Mouse (Mus musculus): Measurements from ENCODE around the gene Ncln. TPM values are rescaled to one million over a fixed set of nuclear protein-coding genes. Genes with fewer than 3 reads are reported as not detected.

Ncln gene
- polyA plus RNA-seq, 1 experiment = 198 TPM

DNA sequence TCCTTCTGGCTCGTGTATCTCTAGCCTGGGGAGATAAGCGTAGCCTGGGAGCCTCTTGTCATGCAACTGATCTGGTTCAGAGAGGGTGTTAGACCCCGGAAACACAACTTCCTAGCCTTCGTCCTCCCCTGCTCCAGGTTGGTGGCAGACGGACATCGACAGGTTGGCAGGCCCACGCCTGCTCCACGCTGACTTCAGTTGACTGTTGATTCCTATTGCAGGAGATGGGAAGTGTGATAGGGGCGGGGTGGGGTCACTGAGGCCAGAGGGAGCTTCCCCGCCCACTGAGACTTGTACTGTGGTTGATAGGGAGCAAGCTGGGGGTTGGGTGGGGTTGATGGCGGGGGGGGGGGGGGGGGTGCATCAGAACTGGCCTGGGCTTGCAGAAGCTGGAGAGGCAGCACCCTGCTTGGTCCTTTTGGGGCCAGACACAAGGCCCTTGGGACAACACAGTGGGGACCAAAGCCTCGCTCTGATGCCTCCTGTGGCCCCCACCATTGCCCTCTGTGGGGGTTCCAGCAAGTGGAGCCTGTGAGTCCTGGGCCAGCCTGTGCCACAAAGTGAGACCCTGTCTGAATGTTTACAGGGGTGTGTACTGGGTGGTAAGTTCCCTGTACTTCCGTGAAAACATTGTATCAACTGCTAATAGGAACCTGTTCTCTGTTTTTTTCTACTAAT, 29.0 kb upstream of the Ncln start:
- no peaks in the 10 kb centered on the region for H3K27me3 ChIP-seq (ENCODE audit: control insufficient read depth, insufficient read depth, low read length)
- 28% methylated on average over 13 of the region's 13 CpGs for WGBS
- peaks cover 16% of the 10 kb centered on the region; the same call in 1 of the 2 replicates for H3K4me1 ChIP-seq (ENCODE audit: control insufficient read depth, insufficient read depth, insufficient read length)
- TF ChIP-seq POLR2A (IDR thresholded peaks at IDR 0.05; ENCODE audit: low read depth, low read length) (no peak), CTCF (IDR thresholded peaks at IDR 0.05; ENCODE audit: extremely low read depth, insufficient read depth, insufficient read length, insufficient replicate concordance) (no peak)
- H3K27ac ChIP-seq (ENCODE audit: insufficient read depth, low read length) = peak overlapping the region; percentile 78
- DNase-seq (ENCODE audit: low read depth in 1 of 2, low spot score in 2 of 2) = no peak
- peaks cover 7% of the 10 kb centered on the region for H3K36me3 ChIP-seq (ENCODE audit: control insufficient read depth, insufficient read depth, low read length)
- H3K4me3 ChIP-seq (ENCODE audit: extremely low read depth, insufficient read depth, insufficient read length) = no peak overlapping the region

DNA sequence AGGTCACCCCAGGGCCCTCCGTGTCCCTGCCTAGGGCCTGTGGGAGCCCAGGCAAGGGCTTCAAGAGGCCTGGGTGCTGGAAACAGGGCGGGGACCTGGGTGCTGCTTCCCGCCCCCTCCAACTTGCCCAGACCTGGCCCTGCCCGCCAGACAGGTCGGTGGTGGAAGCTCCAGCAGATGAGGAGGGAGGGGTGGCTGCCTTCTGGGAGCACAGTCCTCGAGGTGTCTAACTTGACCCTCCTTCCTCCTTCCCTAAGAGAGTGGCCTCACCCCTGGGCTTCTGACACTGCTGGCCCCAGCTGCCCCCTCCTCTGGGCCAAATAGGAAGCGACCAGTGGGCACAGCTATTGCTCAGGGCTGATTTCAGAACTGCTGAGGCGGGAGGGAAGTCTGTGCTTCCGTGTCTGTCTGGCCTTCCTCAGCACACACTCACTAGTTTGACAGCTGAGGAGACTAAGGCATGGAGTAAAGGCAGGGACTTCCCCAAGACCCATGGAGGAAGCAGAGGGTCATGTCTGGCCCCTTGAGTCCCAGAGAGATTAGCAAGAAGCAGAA, 27.9 kb upstream of the Ncln start, which contains the start of gene Gna15:
TSS of gene Gna15 (minus strand) at position 175 of the 555 bp plus-strand sequence.
- H3K36me3 ChIP-seq (ENCODE audit: control insufficient read depth, insufficient read depth, low read length) = no peaks in the 10 kb centered on the region; the same call in 1 of the 2 replicates
- H3K4me1 ChIP-seq (ENCODE audit: control insufficient read depth, insufficient read depth, insufficient read length) = peaks cover 26% of the 10 kb centered on the region; the same call in 1 of the 2 replicates
- DNase-seq (ENCODE audit: low read depth in 1 of 2, low spot score in 2 of 2) = peak in 1 of 2 experiments; percentile 45
- H3K27ac ChIP-seq (ENCODE audit: insufficient read depth, low read length) = peak within 1 kb of the TSS; percentile 78
- TF ChIP-seq CTCF (IDR thresholded peaks at IDR 0.05; ENCODE audit: extremely low read depth, insufficient read depth, insufficient read length, insufficient replicate concordance) = no peak
- no peaks in the 10 kb centered on the region for H3K27me3 ChIP-seq (ENCODE audit: control insufficient read depth, insufficient read depth, low read length)
- WGBS = 3% methylated on average over 9 of the region's 9 CpGs
- peak within 1 kb of the TSS; percentile 54 for H3K4me3 ChIP-seq (ENCODE audit: extremely low read depth, insufficient read depth, insufficient read length)

DNA sequence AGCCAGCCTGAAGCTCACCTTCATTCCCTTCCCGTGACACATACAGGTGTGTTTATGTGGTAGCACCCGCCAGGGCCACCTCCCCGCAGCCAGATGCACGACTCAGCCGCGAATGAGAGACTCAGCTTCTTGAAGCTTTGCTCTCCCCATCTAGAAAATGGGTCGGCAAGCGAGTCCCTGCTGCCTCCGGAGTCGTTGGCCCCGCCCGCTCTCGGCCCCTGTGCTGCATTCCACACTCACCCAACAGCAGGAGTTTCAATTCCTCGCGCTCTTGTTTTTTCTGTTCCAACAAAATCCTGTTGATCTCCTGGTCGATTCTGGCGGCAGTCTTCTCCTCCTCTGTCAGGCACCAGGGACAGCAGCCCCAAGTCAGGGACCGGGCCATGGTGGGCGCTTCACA, 27.4 kb upstream of the Ncln start:
- TF ChIP-seq POLR2A (IDR thresholded peaks at IDR 0.05; ENCODE audit: low read depth, low read length) = no peak
- no peak for TF ChIP-seq CTCF (IDR thresholded peaks at IDR 0.05; ENCODE audit: extremely low read depth, insufficient read depth, insufficient read length, insufficient replicate concordance)
- Histone ChIP-seq H3K27ac (ENCODE audit: insufficient read depth, low read length) (peak overlapping the region; percentile 78), H3K36me3 (ENCODE audit: control insufficient read depth, insufficient read depth, low read length) (no peaks in the 10 kb centered on the region), H3K27me3 (ENCODE audit: control insufficient read depth, insufficient read depth, low read length) (no peaks in the 10 kb centered on the region), H3K4me3 (ENCODE audit: extremely low read depth, insufficient read depth, insufficient read length) (peak overlapping the region; percentile 54), H3K4me1 (ENCODE audit: control insufficient read depth, insufficient read depth, insufficient read length) (peaks cover 30% of the 10 kb centered on the region; the same call in 1 of the 2 replicates)
- 9% methylated on average over 19 of the region's 19 CpGs for WGBS
- no peak for DNase-seq (ENCODE audit: low read depth in 1 of 2, low spot score in 2 of 2)

DNA sequence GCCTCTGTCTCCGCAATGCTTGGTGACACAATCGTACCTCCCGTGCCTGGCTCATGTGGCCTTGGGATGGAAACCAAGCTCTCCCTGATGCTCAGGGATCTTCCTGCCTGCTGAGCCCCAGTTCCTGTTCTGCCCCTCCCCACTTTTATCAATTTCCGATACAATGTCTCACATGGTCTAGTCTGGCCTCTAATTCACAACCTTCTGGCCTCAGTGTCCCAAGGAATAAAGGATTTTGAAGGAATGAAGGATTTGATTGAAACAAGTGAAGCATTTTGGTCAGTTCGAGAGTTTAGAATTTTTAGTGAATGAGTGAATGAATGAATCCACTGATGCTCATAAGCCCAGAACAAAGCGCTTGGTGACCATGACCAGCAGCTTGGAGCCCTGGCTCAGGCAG, 26.9 kb upstream of the Ncln start:
- H3K27ac ChIP-seq (ENCODE audit: insufficient read depth, low read length) = peak overlapping the region; percentile 78
- H3K4me1 ChIP-seq (ENCODE audit: control insufficient read depth, insufficient read depth, insufficient read length) = peaks cover 33% of the 10 kb centered on the region; the same call in 1 of the 2 replicates
- no peak for TF ChIP-seq CTCF (IDR thresholded peaks at IDR 0.05; ENCODE audit: extremely low read depth, insufficient read depth, insufficient read length, insufficient replicate concordance)
- TF ChIP-seq POLR2A (IDR thresholded peaks at IDR 0.05; ENCODE audit: low read depth, low read length) = no peak
- 25% methylated on average over 6 of the region's 6 CpGs for WGBS
- peak overlapping the region; percentile 54; the same call in 1 of the 2 replicates for H3K4me3 ChIP-seq (ENCODE audit: extremely low read depth, insufficient read depth, insufficient read length)
- DNase-seq (ENCODE audit: low read depth in 1 of 2, low spot score in 2 of 2) = no peak
- H3K36me3 ChIP-seq (ENCODE audit: control insufficient read depth, insufficient read depth, low read length) = no peaks in the 10 kb centered on the region
- H3K27me3 ChIP-seq (ENCODE audit: control insufficient read depth, insufficient read depth, low read length) = no peaks in the 10 kb centered on the region

DNA sequence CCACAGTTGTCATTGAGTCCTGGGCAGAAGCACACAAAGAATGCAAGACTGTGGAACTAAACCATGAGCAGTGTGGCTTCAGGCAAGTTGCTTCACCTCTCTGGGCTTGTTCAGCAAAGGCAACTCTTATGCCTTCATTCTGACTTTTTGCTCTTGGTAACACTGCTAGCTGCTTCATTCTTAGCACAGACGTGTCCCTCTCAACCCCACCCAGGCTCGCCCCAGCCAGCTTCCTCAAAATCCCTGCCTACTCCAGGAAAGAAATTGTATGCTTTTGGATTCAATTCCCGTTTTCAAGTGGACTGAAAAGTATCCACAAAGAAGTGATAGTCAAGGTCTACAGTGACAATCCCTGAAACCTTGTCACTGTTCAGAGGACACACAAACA, 23.8 kb upstream of the Ncln start:
- WGBS = 25% methylated on average over 3 of the region's 3 CpGs
- Histone ChIP-seq H3K27me3 (ENCODE audit: control insufficient read depth, insufficient read depth, low read length) (no peaks in the 10 kb centered on the region), H3K36me3 (ENCODE audit: control insufficient read depth, insufficient read depth, low read length) (no peaks in the 10 kb centered on the region), H3K4me3 (ENCODE audit: extremely low read depth, insufficient read depth, insufficient read length) (no peak overlapping the region), H3K4me1 (ENCODE audit: control insufficient read depth, insufficient read depth, insufficient read length) (peaks cover 42% of the 10 kb centered on the region; the same call in 1 of the 2 replicates), H3K27ac (ENCODE audit: insufficient read depth, low read length) (peak overlapping the region; percentile 65)
- no peak for DNase-seq (ENCODE audit: low read depth in 1 of 2, low spot score in 2 of 2)
- TF ChIP-seq POLR2A (IDR thresholded peaks at IDR 0.05; ENCODE audit: low read depth, low read length) (no peak), CTCF (IDR thresholded peaks at IDR 0.05; ENCODE audit: extremely low read depth, insufficient read depth, insufficient read length, insufficient replicate concordance) (no peak)

DNA sequence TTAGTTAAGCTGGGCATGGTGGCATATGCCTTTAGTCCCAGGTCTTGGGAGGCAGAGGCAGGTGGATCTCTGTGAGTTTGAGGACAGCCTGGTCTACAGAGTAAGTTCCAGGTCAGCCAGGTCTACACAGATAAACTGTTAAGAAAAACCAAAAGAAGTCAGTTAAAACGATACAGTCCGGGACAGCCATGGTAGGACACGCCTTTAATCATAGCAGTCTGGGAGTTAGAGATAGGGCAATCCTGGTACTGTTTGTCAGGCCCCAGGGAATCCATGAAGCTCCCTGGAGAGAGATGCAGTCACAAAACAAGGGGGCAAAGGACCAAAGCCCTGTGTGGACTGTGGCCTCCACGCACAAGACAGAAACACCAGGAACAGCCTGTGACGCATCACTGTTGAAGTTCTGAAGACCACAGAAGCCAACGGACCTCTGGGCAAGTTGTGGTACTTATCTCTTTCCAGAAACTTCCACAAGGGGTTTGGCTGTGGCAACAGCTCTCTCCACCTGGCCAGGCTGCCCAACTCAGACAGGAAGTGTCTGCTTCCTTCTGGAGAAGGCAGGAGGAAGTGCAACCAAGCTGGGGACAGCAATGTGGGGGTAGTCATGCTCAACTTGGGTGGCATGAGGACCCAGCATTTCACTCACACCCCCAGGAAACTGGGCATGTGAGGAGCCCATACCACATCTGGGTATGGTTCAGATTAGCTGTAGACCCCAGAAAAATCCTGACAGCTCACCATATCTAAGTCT, 23.2 kb upstream of the Ncln start:
- H3K27ac ChIP-seq (ENCODE audit: insufficient read depth, low read length) = peak overlapping the region; percentile 65
- no peaks in the 10 kb centered on the region for H3K27me3 ChIP-seq (ENCODE audit: control insufficient read depth, insufficient read depth, low read length)
- DNase-seq (ENCODE audit: low read depth in 1 of 2, low spot score in 2 of 2) = peak in 1 of 2 experiments; percentile 49
- H3K36me3 ChIP-seq (ENCODE audit: control insufficient read depth, insufficient read depth, low read length) = no peaks in the 10 kb centered on the region
- H3K4me3 ChIP-seq (ENCODE audit: extremely low read depth, insufficient read depth, insufficient read length) = no peak overlapping the region
- TF ChIP-seq CTCF (IDR thresholded peaks at IDR 0.05; ENCODE audit: extremely low read depth, insufficient read depth, insufficient read length, insufficient replicate concordance) (no peak), POLR2A (IDR thresholded peaks at IDR 0.05; ENCODE audit: low read depth, low read length) (no peak)
- H3K4me1 ChIP-seq (ENCODE audit: control insufficient read depth, insufficient read depth, insufficient read length) = peaks cover 37% of the 10 kb centered on the region; the same call in 1 of the 2 replicates
- WGBS = 17% methylated on average over 6 of the region's 6 CpGs

Measured in spleen, adult 2 months (tissue).